Mouse (Mus musculus): ENCODE results near the gene Atp8a2. TPM values are rescaled to one million over a fixed set of nuclear protein-coding genes. Genes with fewer than 3 reads are reported as not detected.
A peak's percentile ranks its signal among the peaks of the same experiment; 100 is the strongest.

The Atp8a2 gene
- polyA plus RNA-seq, 1 experiment from 2014 or later: 14.1 TPM

GRCm38 (mm10) chr14:59605671-59606353, 591.2 kb downstream of the Atp8a2 start:
- H3K27ac ChIP-seq: no peak overlapping the region
- H3K9me3 ChIP-seq: no peaks in the 10 kb centered on the region
- H3K9ac ChIP-seq: no peak overlapping the region
- no peaks in the 10 kb centered on the region for H3K4me1 ChIP-seq
- H3K36me3 ChIP-seq (replicated peaks): no peaks in the 10 kb centered on the region
- peaks cover 15% of the 10 kb centered on the region; the same call in 1 of the 2 replicates for H3K27me3 ChIP-seq
- peak; percentile 61; the same call in 1 of the 2 replicates for ATAC-seq (ENCODE audit: low FRiP score)
- H3K4me3 ChIP-seq (replicated peaks): no peak overlapping the region
- H3K4me2 ChIP-seq: no peak overlapping the region
- 17% methylated on average over 5 of the region's 5 CpGs for WGBS

GRCm38 (mm10) chr14:59604002-59604645, 592.9 kb downstream of the Atp8a2 start:
- no peak overlapping the region for H3K27ac ChIP-seq
- no peaks in the 10 kb centered on the region for H3K9me3 ChIP-seq
- H3K36me3 ChIP-seq (replicated peaks): no peaks in the 10 kb centered on the region
- H3K9ac ChIP-seq: no peak overlapping the region
- H3K4me1 ChIP-seq: no peaks in the 10 kb centered on the region
- ATAC-seq (ENCODE audit: low FRiP score): no peak
- H3K4me2 ChIP-seq: no peak overlapping the region
- 72% methylated on average over 5 of the region's 5 CpGs for WGBS
- no peak overlapping the region for H3K4me3 ChIP-seq (replicated peaks)
- H3K27me3 ChIP-seq: peaks cover 15% of the 10 kb centered on the region; the same call in 1 of the 2 replicates

- Histone ChIP-seq H3K27me3 (peaks cover 6% of the 10 kb centered on the region; the same call in 1 of the 2 replicates), H3K36me3 (replicated peaks) (peaks cover 4% of the 10 kb centered on the region; the same call in 1 of the 2 replicates), H3K9ac (peak overlapping the region; percentile 73), H3K9me3 (no peaks in the 10 kb centered on the region), H3K27ac (no peak overlapping the region), H3K4me2 (peak overlapping the region; percentile 98), H3K4me1 (peaks cover 13% of the 10 kb centered on the region), H3K4me3 (replicated peaks) (peak overlapping the region; percentile 70)
- 5% methylated on average over 8 of the region's 8 CpGs for WGBS
- peak; percentile 55 for ATAC-seq (ENCODE audit: low FRiP score)
Observed at GRCm38 (mm10) chr14:59598260-59598627, 598.7 kb downstream of the Atp8a2 start.

- H3K27ac ChIP-seq: no peak within 1 kb of the TSS
- 0 out of 2 replicates have a peak, but pooled peaks cover under 1% of the 10 kb centered on the region for H3K27me3 ChIP-seq
- H3K4me3 ChIP-seq (replicated peaks): peak within 1 kb of the TSS; percentile 70
- H3K9me3 ChIP-seq: no peaks in the 10 kb centered on the region
- peak; percentile 91 for ATAC-seq (ENCODE audit: low FRiP score)
- peak within 1 kb of the TSS; percentile 98 for H3K4me2 ChIP-seq
- under 1% methylated on average over 41 of the region's 48 CpGs for WGBS
- H3K36me3 ChIP-seq (replicated peaks): peaks cover 4% of the 10 kb centered on the region; the same call in 1 of the 2 replicates
- peak within 1 kb of the TSS; percentile 73 for H3K9ac ChIP-seq
- peaks cover 13% of the 10 kb centered on the region for H3K4me1 ChIP-seq
Observed at GRCm38 (mm10) chr14:59597398-59598259, 599.4 kb downstream of the Atp8a2 start, which contains the start of gene Cdadc1. TSS of gene Cdadc1 (minus strand) at chr14:59597959.

GRCm38 (mm10) chr14:59594988-59595387, 602.0 kb downstream of the Atp8a2 start:
- Histone ChIP-seq H3K4me2 (no peak overlapping the region), H3K9ac (no peak overlapping the region), H3K4me3 (replicated peaks) (no peak overlapping the region), H3K27me3 (no peaks in the 10 kb centered on the region), H3K27ac (no peak overlapping the region), H3K9me3 (no peaks in the 10 kb centered on the region), H3K36me3 (replicated peaks) (peaks cover 18% of the 10 kb centered on the region), H3K4me1 (peaks cover 13% of the 10 kb centered on the region)
- WGBS: 92% methylated on average over 3 of the region's 3 CpGs
- ATAC-seq (ENCODE audit: low FRiP score): no peak

- Histone ChIP-seq H3K36me3 (replicated peaks) (peaks cover 38% of the 10 kb centered on the region), H3K4me2 (no peak overlapping the region), H3K27ac (no peak overlapping the region), H3K4me1 (peaks cover 9% of the 10 kb centered on the region), H3K4me3 (replicated peaks) (no peak overlapping the region), H3K9me3 (no peaks in the 10 kb centered on the region), H3K27me3 (no peaks in the 10 kb centered on the region), H3K9ac (no peak overlapping the region)
- ATAC-seq (ENCODE audit: low FRiP score): no peak
- WGBS: 96% methylated on average over 3 of the region's 3 CpGs
Observed at GRCm38 (mm10) chr14:59592593-59592992, 604.4 kb downstream of the Atp8a2 start.

GRCm38 (mm10) chr14:59591901-59592300, 605.1 kb downstream of the Atp8a2 start:
- no peak overlapping the region for H3K9ac ChIP-seq
- no peak overlapping the region for H3K27ac ChIP-seq
- H3K27me3 ChIP-seq: no peaks in the 10 kb centered on the region
- H3K4me2 ChIP-seq: no peak overlapping the region
- ATAC-seq (ENCODE audit: low FRiP score): no peak
- 78% methylated on average over 8 of the region's 8 CpGs for WGBS
- H3K9me3 ChIP-seq: no peaks in the 10 kb centered on the region
- H3K4me1 ChIP-seq: peaks cover 4% of the 10 kb centered on the region
- H3K36me3 ChIP-seq (replicated peaks): peaks cover 39% of the 10 kb centered on the region
- H3K4me3 ChIP-seq (replicated peaks): no peak overlapping the region

- H3K4me1 ChIP-seq: no peaks in the 10 kb centered on the region
- WGBS: 82% methylated on average over 1 of the region's 1 CpGs
- H3K36me3 ChIP-seq (replicated peaks): peaks cover 51% of the 10 kb centered on the region
- H3K4me2 ChIP-seq: no peak overlapping the region
- no peaks in the 10 kb centered on the region for H3K9me3 ChIP-seq
- no peak overlapping the region for H3K9ac ChIP-seq
- no peaks in the 10 kb centered on the region for H3K27me3 ChIP-seq
- no peak for ATAC-seq (ENCODE audit: low FRiP score)
- no peak overlapping the region for H3K4me3 ChIP-seq (replicated peaks)
- no peak overlapping the region for H3K27ac ChIP-seq
Observed at GRCm38 (mm10) chr14:59590614-59591013, 606.4 kb downstream of the Atp8a2 start.

MicroRNAs encoded within 50 kb of the gene (microRNA counts, 519-probe panel; counts per million panel counts)
- microRNA mmu-miR-719: not detected

Small RNAs within 50 kb of the gene (microRNA-seq; reads per million reads assigned to microRNA genes)
- gene Mir719: not detected

Other genes with a start within 250 kb of the Atp8a2 start
- gene Nupl1, start 54.3 kb upstream of the Atp8a2 start, polyA plus RNA-seq (2016; fragmentation: Nextera tagmentation; extraction: Ambion mirVana): 0.06 TPM in 1 of 2 replicates, not detected in the other
- 72.1 and 77.1 TPM in 2 replicates for gene Gm49336, start 54.3 kb upstream of the Atp8a2 start, polyA plus RNA-seq (2016; fragmentation: Nextera tagmentation; extraction: Ambion mirVana)
- gene Mtmr6, start 68.0 kb upstream of the Atp8a2 start, polyA plus RNA-seq (2016; fragmentation: Nextera tagmentation; extraction: Ambion mirVana): 54.1 and 60.7 TPM in 2 replicates
- 37.5 and 38.6 TPM in 2 replicates for gene Amer2, start 176.1 kb upstream of the Atp8a2 start, polyA plus RNA-seq (2016; fragmentation: Nextera tagmentation; extraction: Ambion mirVana)